Mouse (Mus musculus) kidney, embryonic 14.5 days (tissue): ENCODE results near the gene Rab10. TPM values are rescaled to one million over a fixed set of nuclear protein-coding genes. Genes with fewer than 3 reads are reported as not detected.

Source experiments
- ATAC-seq: fragments of 200-750 bp; cut with Nextera tagmentation; 2 replicates; pipeline ENCODE4 v1.8.0; 2017; ENCODE audit warnings: moderate number of reproducible peaks, mild to moderate bottlenecking, moderate TSS enrichment, moderate library complexity; ENCODE audit not compliant: low FRiP score, low TSS enrichment
- H3K27ac ChIP-seq: fragments of 300-500 bp; sonication (generic); 2 replicates; pipeline ENCODE4 v1.5.1; 2014; ENCODE audit warnings: low read depth, mild to moderate bottlenecking, low read length, moderate library complexity, mixed read lengths
- H3K27me3 ChIP-seq: fragments of 300-500 bp; sonication (generic); 2 replicates; pipeline ENCODE4 v1.6.1; 2014; ENCODE audit warnings: mild to moderate bottlenecking, low read length; ENCODE audit not compliant: control insufficient read depth, insufficient read depth
- H3K36me3 ChIP-seq: fragments of 300-500 bp; sonication (generic); 2 replicates; pipeline ENCODE4 v1.6.1; 2014; ENCODE audit warnings: low read length, mixed read lengths; ENCODE audit not compliant: control insufficient read depth, insufficient read depth
- H3K4me1 ChIP-seq: fragments of 300-500 bp; sonication (generic); 2 replicates; pipeline ENCODE4 v1.6.1; 2014; ENCODE audit warnings: low read length, mixed read lengths; ENCODE audit not compliant: control insufficient read depth, insufficient read depth
- H3K4me2 ChIP-seq: fragments of 300-500 bp; sonication (generic); replicated peaks from 2 replicates; pipeline ENCODE4 v1.6.1; 2014; ENCODE audit warnings: low read depth, mild to moderate bottlenecking, low read length
- H3K4me3 ChIP-seq: fragments of 300-500 bp; sonication (generic); 2 replicates; pipeline ENCODE4 v1.5.1; 2014; ENCODE audit warnings: mild to moderate bottlenecking, low read length
- H3K9ac ChIP-seq: fragments of 300-500 bp; sonication (generic); 2 replicates; pipeline ENCODE4 v1.6.1; 2014; ENCODE audit warnings: low read depth, mild to moderate bottlenecking, low read length, moderate library complexity
- H3K9me3 ChIP-seq: fragments of 300-500 bp; sonication (generic); 2 replicates; pipeline ENCODE4 v1.6.1; 2016; ENCODE audit warnings: low read length; ENCODE audit not compliant: control insufficient read depth
- WGBS: fragments of 180-500 bp; shearing (Covaris S2); extraction: QIAGEN DNeasy Blood & Tissue Kit; methylation state at CpG from one replicate; pipeline ENCODE4 v1.1.7; 2014; 5-methylcytosine and 5-hydroxymethylcytosine counted together
- polyA plus RNA-seq: library from polyadenylated mRNA; unstranded; fragments of >200 nt; fragmentation: Nextera tagmentation; extraction: Ambion mirVana; gene quantifications from 2 replicates; pipeline ENCODE4 v1.2.1, GENCODE M21; 2014

Rab10 gene
- polyA plus RNA-seq = 64.1 and 84.5 TPM in 2 replicates

GRCm38 (mm10) chr12:3309391-3310320, at the start of gene Rab10:
Rab10 (minus strand) TSS chr12:3309969.
- WGBS = under 1% methylated on average over 110 of the region's 111 CpGs

GRCm38 (mm10) chr12:3359302-3359701, 49.5 kb upstream of the Rab10 start:
- H3K27ac ChIP-seq = no peak overlapping the region
- H3K9ac ChIP-seq = no peak overlapping the region
- H3K4me3 ChIP-seq = no peak overlapping the region
- no peaks in the 10 kb centered on the region for H3K27me3 ChIP-seq
- WGBS = 24% methylated on average over 3 of the region's 3 CpGs
- H3K9me3 ChIP-seq = no peaks in the 10 kb centered on the region
- H3K36me3 ChIP-seq = no peaks in the 10 kb centered on the region
- H3K4me1 ChIP-seq = no peaks in the 10 kb centered on the region
- ATAC-seq = peak; percentile 26; the same call in 1 of the 2 replicates
- no peak overlapping the region for H3K4me2 ChIP-seq

More at GRCm38 (mm10) chr12:3309391-3310320, at the start of gene Rab10:
- Histone ChIP-seq H3K4me1 (peaks cover 9% of the 10 kb centered on the region), H3K4me2 (peak within 1 kb of the TSS; percentile 84), H3K9me3 (no peaks in the 10 kb centered on the region), H3K36me3 (no peaks in the 10 kb centered on the region), H3K27ac (peak within 1 kb of the TSS; percentile 93), H3K4me3 (peak within 1 kb of the TSS; percentile 88), H3K9ac (peak within 1 kb of the TSS; percentile 76), H3K27me3 (no peaks in the 10 kb centered on the region)
- peak; percentile 98 for ATAC-seq

GRCm38 (mm10) chr12:3356824-3357223, 47.1 kb upstream of the Rab10 start:
- Histone ChIP-seq H3K36me3 (no peaks in the 10 kb centered on the region), H3K9ac (no peak overlapping the region), H3K9me3 (no peaks in the 10 kb centered on the region), H3K27me3 (no peaks in the 10 kb centered on the region), H3K27ac (no peak overlapping the region), H3K4me3 (no peak overlapping the region; the same call in 1 of the 2 replicates), H3K4me2 (no peak overlapping the region), H3K4me1 (no peaks in the 10 kb centered on the region)
- WGBS = 68% methylated on average over 16 of the region's 16 CpGs
- no peak for ATAC-seq

GRCm38 (mm10) chr12:3355068-3355467, 45.3 kb upstream of the Rab10 start:
- Histone ChIP-seq H3K4me2 (no peak overlapping the region), H3K27ac (no peak overlapping the region), H3K9me3 (no peaks in the 10 kb centered on the region), H3K36me3 (no peaks in the 10 kb centered on the region), H3K27me3 (no peaks in the 10 kb centered on the region), H3K4me3 (no peak overlapping the region), H3K9ac (no peak overlapping the region), H3K4me1 (no peaks in the 10 kb centered on the region)
- no peak for ATAC-seq
- WGBS = 82% methylated on average over 8 of the region's 8 CpGs

GRCm38 (mm10) chr12:3352216-3352615, 42.4 kb upstream of the Rab10 start:
- ATAC-seq = no peak
- Histone ChIP-seq H3K27ac (no peak overlapping the region), H3K9me3 (no peaks in the 10 kb centered on the region), H3K4me3 (no peak overlapping the region), H3K4me1 (no peaks in the 10 kb centered on the region), H3K36me3 (no peaks in the 10 kb centered on the region), H3K4me2 (no peak overlapping the region), H3K27me3 (no peaks in the 10 kb centered on the region), H3K9ac (no peak overlapping the region)
- 68% methylated on average over 6 of the region's 6 CpGs for WGBS

- Histone ChIP-seq H3K9ac (no peak overlapping the region), H3K4me2 (no peak overlapping the region), H3K9me3 (no peaks in the 10 kb centered on the region), H3K27ac (no peak overlapping the region), H3K27me3 (no peaks in the 10 kb centered on the region), H3K4me1 (no peaks in the 10 kb centered on the region), H3K4me3 (no peak overlapping the region), H3K36me3 (no peaks in the 10 kb centered on the region)
- peak; percentile 85; the same call in 1 of the 2 replicates for ATAC-seq
- WGBS = 40% methylated on average over 5 of the region's 5 CpGs
Observed at GRCm38 (mm10) chr12:3350136-3350535, 40.4 kb upstream of the Rab10 start.

- no peaks in the 10 kb centered on the region for H3K4me1 ChIP-seq
- no peak overlapping the region for H3K27ac ChIP-seq
- WGBS = 85% methylated on average over 2 of the region's 3 CpGs
- no peak for ATAC-seq
- no peaks in the 10 kb centered on the region for H3K27me3 ChIP-seq
- H3K4me3 ChIP-seq = no peak overlapping the region
- no peaks in the 10 kb centered on the region for H3K36me3 ChIP-seq
- H3K4me2 ChIP-seq = no peak overlapping the region
- H3K9ac ChIP-seq = no peak overlapping the region
- no peaks in the 10 kb centered on the region for H3K9me3 ChIP-seq
Observed at GRCm38 (mm10) chr12:3349387-3349786, 39.6 kb upstream of the Rab10 start.

- no peak overlapping the region for H3K4me3 ChIP-seq
- no peaks in the 10 kb centered on the region for H3K4me1 ChIP-seq
- no peaks in the 10 kb centered on the region for H3K27me3 ChIP-seq
- H3K4me2 ChIP-seq = no peak overlapping the region
- H3K36me3 ChIP-seq = no peaks in the 10 kb centered on the region
- H3K9me3 ChIP-seq = no peaks in the 10 kb centered on the region
- no peak overlapping the region for H3K9ac ChIP-seq
- no peak overlapping the region for H3K27ac ChIP-seq
- ATAC-seq = no peak
Observed at GRCm38 (mm10) chr12:3347682-3348081, 37.9 kb upstream of the Rab10 start.

GRCm38 (mm10) chr12:3345038-3345437, 35.3 kb upstream of the Rab10 start:
- no peak for ATAC-seq
- Histone ChIP-seq H3K4me3 (no peak overlapping the region), H3K36me3 (no peaks in the 10 kb centered on the region), H3K9ac (no peak overlapping the region), H3K27me3 (no peaks in the 10 kb centered on the region), H3K4me1 (no peaks in the 10 kb centered on the region), H3K4me2 (no peak overlapping the region), H3K27ac (no peak overlapping the region), H3K9me3 (no peaks in the 10 kb centered on the region)
- 82% methylated on average over 5 of the region's 5 CpGs for WGBS
